Mouse (Mus musculus) thymus, adult 2 months (tissue): ENCODE measurements at regions not wholly inside any gene's neighbourhood (a gene's known extent, or its start where the extent isn't known, plus 50 kb on each side); places are given as distances from the start of the nearest gene placed in this dataset.

Source experiments
- DNase-seq: peaks from one replicate; pipeline ENCODE4 v3.0.0; 2021
- H3K27ac ChIP-seq: fragments of 200-500 bp; 2 replicates; pipeline ENCODE4 v1.5.1; 2012; ENCODE audit warnings: low read length, control low read depth; ENCODE audit not compliant: control insufficient read depth, insufficient read depth
- H3K27me3 ChIP-seq: fragments of 200-500 bp; 2 replicates; pipeline ENCODE4 v1.6.1; 2012; ENCODE audit warnings: mild to moderate bottlenecking, low read length, moderate library complexity, mixed read lengths; ENCODE audit not compliant: control insufficient read depth, insufficient read depth
- H3K36me3 ChIP-seq: fragments of 200-500 bp; 2 replicates; pipeline ENCODE4 v1.6.1; 2012; ENCODE audit warnings: mild to moderate bottlenecking, low read length, moderate library complexity; ENCODE audit not compliant: control insufficient read depth, insufficient read depth
- H3K4me1 ChIP-seq: fragments of 200-500 bp; replicated peaks from 2 replicates; pipeline ENCODE4 v1.6.1; 2012; ENCODE audit warnings: low read length; ENCODE audit not compliant: control insufficient read depth, insufficient read depth
- H3K4me3 ChIP-seq: fragments of 200-500 bp; 2 replicates; pipeline ENCODE4 v1.5.1; 2012; ENCODE audit warnings: mild to moderate bottlenecking, low read length, control low read depth, moderate library complexity; ENCODE audit not compliant: control insufficient read depth, insufficient read depth
- CTCF ChIP-seq: fragments of 200-500 bp; IDR thresholded peaks from 2 replicates; pipeline ENCODE4 v1.5.1; 2012; ENCODE audit warnings: mild to moderate bottlenecking, control low read depth, low read length, moderate library complexity, borderline replicate concordance; ENCODE audit not compliant: control insufficient read depth, poor library complexity, insufficient read depth; ENCODE audit errors: extremely low read depth
- POLR2A ChIP-seq: fragments of 200-500 bp; IDR thresholded peaks from 2 replicates; pipeline ENCODE4 v1.6.1; 2012; ENCODE audit warnings: mild to moderate bottlenecking, low read length, control low read depth, moderate library complexity; ENCODE audit not compliant: control insufficient read depth, poor library complexity, insufficient read depth; ENCODE audit errors: extremely low read depth
- WGBS: fragments of 180-500 bp; shearing (Covaris S2); methylation state at CpG from one replicate; pipeline ENCODE4 v1.1.7; 2018; 5-methylcytosine and 5-hydroxymethylcytosine counted together

GRCm38 (mm10) chr4:45689572-45689971, 109.2 kb upstream of the Aldh1b1 start:
- H3K4me1 ChIP-seq = no peaks in the 10 kb centered on the region
- no peak overlapping the region for H3K27ac ChIP-seq
- no peak overlapping the region for H3K4me3 ChIP-seq
- WGBS = 61% methylated on average over 5 of the region's 5 CpGs
- no peaks in the 10 kb centered on the region for H3K36me3 ChIP-seq
- no peak for DNase-seq
- TF ChIP-seq CTCF = no peak
- TF ChIP-seq POLR2A = no peak
- no peaks in the 10 kb centered on the region for H3K27me3 ChIP-seq

- 5% methylated on average over 7 of the region's 7 CpGs for WGBS
- no peak for DNase-seq
- H3K36me3 ChIP-seq = no peaks in the 10 kb centered on the region
- no peak overlapping the region for H3K27ac ChIP-seq
- H3K27me3 ChIP-seq = no peaks in the 10 kb centered on the region
- no peak overlapping the region for H3K4me3 ChIP-seq
- no peaks in the 10 kb centered on the region for H3K4me1 ChIP-seq
- no peak for TF ChIP-seq POLR2A
- TF ChIP-seq CTCF = no peak
Measured at GRCm38 (mm10) chr4:45688233-45688632, 110.6 kb upstream of the Aldh1b1 start.

GRCm38 (mm10) chr4:45685031-45685430, 113.8 kb upstream of the Aldh1b1 start:
- Histone ChIP-seq H3K4me3 (no peak overlapping the region), H3K27me3 (no peaks in the 10 kb centered on the region), H3K4me1 (no peaks in the 10 kb centered on the region), H3K27ac (no peak overlapping the region), H3K36me3 (no peaks in the 10 kb centered on the region)
- TF ChIP-seq CTCF (no peak), POLR2A (no peak)
- WGBS = 95% methylated on average over 3 of the region's 3 CpGs
- DNase-seq = no peak

GRCm38 (mm10) chr4:45683205-45683604, 115.6 kb upstream of the Aldh1b1 start:
- no peak overlapping the region for H3K4me3 ChIP-seq
- TF ChIP-seq POLR2A (no peak), CTCF (no peak)
- WGBS = 92% methylated on average over 3 of the region's 3 CpGs
- H3K36me3 ChIP-seq = no peaks in the 10 kb centered on the region
- no peak overlapping the region for H3K27ac ChIP-seq
- peaks cover 6% of the 10 kb centered on the region for H3K4me1 ChIP-seq
- no peaks in the 10 kb centered on the region for H3K27me3 ChIP-seq
- DNase-seq = no peak

GRCm38 (mm10) chr4:45682746-45683145, 116.1 kb upstream of the Aldh1b1 start:
- Histone ChIP-seq H3K4me3 (no peak overlapping the region), H3K36me3 (no peaks in the 10 kb centered on the region), H3K27ac (no peak overlapping the region), H3K4me1 (peaks cover 6% of the 10 kb centered on the region), H3K27me3 (no peaks in the 10 kb centered on the region)
- TF ChIP-seq CTCF (no peak), POLR2A (no peak)
- DNase-seq = no peak
- 94% methylated on average over 8 of the region's 8 CpGs for WGBS

GRCm38 (mm10) chr4:45676137-45676536, 122.7 kb upstream of the Aldh1b1 start:
- Histone ChIP-seq H3K27ac (no peak overlapping the region), H3K4me3 (no peak overlapping the region), H3K27me3 (no peaks in the 10 kb centered on the region), H3K4me1 (peaks cover 29% of the 10 kb centered on the region), H3K36me3 (no peaks in the 10 kb centered on the region)
- 89% methylated on average over 6 of the region's 6 CpGs for WGBS
- no peak for DNase-seq
- no peak for TF ChIP-seq POLR2A
- TF ChIP-seq CTCF = no peak

GRCm38 (mm10) chr4:45674291-45674690, 124.5 kb upstream of the Aldh1b1 start:
- Histone ChIP-seq H3K4me1 (peaks cover 29% of the 10 kb centered on the region), H3K4me3 (no peak overlapping the region), H3K36me3 (no peaks in the 10 kb centered on the region), H3K27ac (no peak overlapping the region), H3K27me3 (no peaks in the 10 kb centered on the region)
- DNase-seq = no peak
- 94% methylated on average over 10 of the region's 10 CpGs for WGBS
- no peak for TF ChIP-seq CTCF
- TF ChIP-seq POLR2A = no peak
